Mouse (Mus musculus) thymus, adult 2 months (tissue): ENCODE results near the gene Zfp821. TPM values are rescaled to one million over a fixed set of nuclear protein-coding genes. Genes with fewer than 3 reads are reported as not detected.

Experiments used
- DNase-seq: peaks from one replicate; pipeline ENCODE4 v3.0.0; 2021
- H3K27ac ChIP-seq: fragments of 200-500 bp; 2 replicates; pipeline ENCODE4 v1.5.1; 2012; ENCODE audit warnings: low read length, control low read depth; ENCODE audit not compliant: control insufficient read depth, insufficient read depth
- H3K27me3 ChIP-seq: fragments of 200-500 bp; 2 replicates; pipeline ENCODE4 v1.6.1; 2012; ENCODE audit warnings: mild to moderate bottlenecking, low read length, moderate library complexity, mixed read lengths; ENCODE audit not compliant: control insufficient read depth, insufficient read depth
- H3K36me3 ChIP-seq: fragments of 200-500 bp; 2 replicates; pipeline ENCODE4 v1.6.1; 2012; ENCODE audit warnings: mild to moderate bottlenecking, low read length, moderate library complexity; ENCODE audit not compliant: control insufficient read depth, insufficient read depth
- H3K4me1 ChIP-seq: fragments of 200-500 bp; replicated peaks from 2 replicates; pipeline ENCODE4 v1.6.1; 2012; ENCODE audit warnings: low read length; ENCODE audit not compliant: control insufficient read depth, insufficient read depth
- H3K4me3 ChIP-seq: fragments of 200-500 bp; 2 replicates; pipeline ENCODE4 v1.5.1; 2012; ENCODE audit warnings: mild to moderate bottlenecking, low read length, control low read depth, moderate library complexity; ENCODE audit not compliant: control insufficient read depth, insufficient read depth
- CTCF ChIP-seq: fragments of 200-500 bp; IDR thresholded peaks from 2 replicates; pipeline ENCODE4 v1.5.1; 2012; ENCODE audit warnings: mild to moderate bottlenecking, control low read depth, low read length, moderate library complexity, borderline replicate concordance; ENCODE audit not compliant: control insufficient read depth, poor library complexity, insufficient read depth; ENCODE audit errors: extremely low read depth
- POLR2A ChIP-seq: fragments of 200-500 bp; IDR thresholded peaks from 2 replicates; pipeline ENCODE4 v1.6.1; 2012; ENCODE audit warnings: mild to moderate bottlenecking, low read length, control low read depth, moderate library complexity; ENCODE audit not compliant: control insufficient read depth, poor library complexity, insufficient read depth; ENCODE audit errors: extremely low read depth
- WGBS: fragments of 180-500 bp; shearing (Covaris S2); methylation state at CpG from one replicate; pipeline ENCODE4 v1.1.7; 2018; 5-methylcytosine and 5-hydroxymethylcytosine counted together
- polyA plus RNA-seq: library from polyadenylated mRNA; depleted of rRNA; stranded (reverse); fragments of >200 nt; gene quantifications from 2 replicates; pipeline ENCODE4 v1.2.3, GENCODE M21; 2012

The Zfp821 gene
- polyA plus RNA-seq, 1 experiment, result 11.4 TPM

- TF ChIP-seq POLR2A (no peak), CTCF (no peak)
- Histone ChIP-seq H3K4me3 (no peak overlapping the region), H3K4me1 (no peaks in the 10 kb centered on the region), H3K36me3 (peaks cover 97% of the 10 kb centered on the region), H3K27ac (no peak overlapping the region), H3K27me3 (no peaks in the 10 kb centered on the region)
- no peak for DNase-seq
- 96% methylated on average over 9 of the region's 9 CpGs for WGBS
Observed at GRCm38 (mm10) chr8:109675896-109676643, 29.3 kb upstream of the Zfp821 start.

GRCm38 (mm10) chr8:109681535-109681934, 23.8 kb upstream of the Zfp821 start:
- peaks cover 66% of the 10 kb centered on the region for H3K36me3 ChIP-seq
- no peak for DNase-seq

GRCm38 (mm10) chr8:109682120-109682519, 23.2 kb upstream of the Zfp821 start:
- Histone ChIP-seq H3K27me3 (no peaks in the 10 kb centered on the region), H3K27ac (no peak overlapping the region), H3K4me3 (no peak overlapping the region), H3K36me3 (peaks cover 60% of the 10 kb centered on the region), H3K4me1 (no peaks in the 10 kb centered on the region)
- 95% methylated on average over 5 of the region's 5 CpGs for WGBS
- DNase-seq, result no peak
- TF ChIP-seq CTCF (no peak), POLR2A (no peak)

More at GRCm38 (mm10) chr8:109681535-109681934, 23.8 kb upstream of the Zfp821 start:
- Histone ChIP-seq H3K4me3 (no peak overlapping the region), H3K27me3 (no peaks in the 10 kb centered on the region), H3K27ac (no peak overlapping the region), H3K4me1 (no peaks in the 10 kb centered on the region)
- TF ChIP-seq POLR2A (no peak), CTCF (no peak)
- 88% methylated on average over 3 of the region's 3 CpGs for WGBS

GRCm38 (mm10) chr8:109687248-109687647, 18.1 kb upstream of the Zfp821 start:
- Histone ChIP-seq H3K27me3 (no peaks in the 10 kb centered on the region), H3K36me3 (peaks cover 11% of the 10 kb centered on the region), H3K4me3 (no peak overlapping the region), H3K27ac (no peak overlapping the region), H3K4me1 (peaks cover 7% of the 10 kb centered on the region)
- no peak for TF ChIP-seq CTCF
- TF ChIP-seq POLR2A, result no peak
- DNase-seq, result no peak
- WGBS, result 89% methylated on average over 5 of the region's 5 CpGs

- TF ChIP-seq CTCF (no peak), POLR2A (no peak)
- Histone ChIP-seq H3K4me1 (peaks cover 10% of the 10 kb centered on the region), H3K36me3 (no peaks in the 10 kb centered on the region), H3K4me3 (no peak overlapping the region), H3K27ac (no peak overlapping the region), H3K27me3 (no peaks in the 10 kb centered on the region)
- WGBS, result 45% methylated on average over 5 of the region's 5 CpGs
- peak; percentile 18 for DNase-seq
Observed at GRCm38 (mm10) chr8:109691769-109692168, 13.6 kb upstream of the Zfp821 start.

- under 1% methylated on average over 38 of the region's 38 CpGs for WGBS
- H3K27me3 ChIP-seq, result no peaks in the 10 kb centered on the region
- H3K4me3 ChIP-seq, result peak overlapping the region; percentile 93
- no peaks in the 10 kb centered on the region for H3K36me3 ChIP-seq
- H3K27ac ChIP-seq, result 0 out of 2 replicates have a peak overlapping the region, but pooled peaks have one; percentile 21
- peaks cover 10% of the 10 kb centered on the region for H3K4me1 ChIP-seq
- TF ChIP-seq POLR2A (no peak), CTCF (no peak)
- DNase-seq, result no peak
Observed at GRCm38 (mm10) chr8:109692443-109693145, 12.8 kb upstream of the Zfp821 start.
